10 mouse cellular contexts compared by ENCODE assay signal in genomic region chr9:121312237-121312891, GRCm38 (mm10). TPM values are rescaled to one million over a fixed set of nuclear protein-coding genes. Genes with fewer than 3 reads are reported as not detected.
A peak's percentile ranks its signal among the peaks of the same experiment; 100 is the strongest.
DNase-seq lines count a peak whose midpoint lies in the region; ATAC-seq and TF ChIP-seq lines count a peak whose summit lies in the region.
"Had no signal": no experiment of that assay in that cellular context is flagged by ENCODE, and none has a peak within 500 bp of the region (broad histone marks: within the 10 kb centered on the region; RNA-seq: fewer than 3 reads in every experiment).

No protein-coding gene starts in this region.

- no peak overlapping the region for H3K4me3 ChIP-seq in lung, embryonic 14.5 days (ENCODE audit: low read depth, low read length)
- H3K4me3 ChIP-seq in lung, postnatal 0 days (ENCODE audit: low read depth, low read length): no peak overlapping the region
- 0 out of 2 replicates have a peak overlapping the region, but pooled peaks have one; percentile 50 for H3K4me3 ChIP-seq in hindbrain, embryonic 10.5 days
- H3K4me3 ChIP-seq in limb, embryonic 10.5 days: no peak overlapping the region
- no peak overlapping the region for H3K4me3 ChIP-seq in small intestine, adult 2 months (ENCODE audit: low read depth, low read length)

- TF ChIP-seq POLR2A in small intestine, adult 2 months (IDR thresholded peaks at IDR 0.05; ENCODE audit: low read depth, low read length): no peak

- no peak overlapping the region for H3K9ac ChIP-seq in lung, embryonic 14.5 days
- no peak overlapping the region for H3K9ac ChIP-seq in lung, postnatal 0 days (replicated peaks; ENCODE audit: low read depth)

- 51% methylated on average over 10 of the region's 10 CpGs for WGBS in lung, embryonic 14.5 days
- 52% methylated on average over 10 of the region's 10 CpGs for WGBS in lung, postnatal 0 days
- 52% methylated on average over 10 of the region's 10 CpGs for WGBS in hindbrain, embryonic 10.5 days
- 64% methylated on average over 10 of the region's 10 CpGs for WGBS in limb, embryonic 10.5 days
- WGBS in small intestine, adult 2 months: 34% methylated on average over 10 of the region's 10 CpGs

- no peak overlapping the region for H3K27ac ChIP-seq in lung, embryonic 14.5 days (ENCODE audit: low read depth)
- H3K27ac ChIP-seq in lung, postnatal 0 days (ENCODE audit: low read length): no peak overlapping the region
- H3K27ac ChIP-seq in hindbrain, embryonic 10.5 days: peak overlapping the region; percentile 94
- H3K27ac ChIP-seq in limb, embryonic 10.5 days: peak overlapping the region; percentile 90
- peak overlapping the region; percentile 74 for H3K27ac ChIP-seq in small intestine, adult 2 months (ENCODE audit: insufficient read depth, low read depth, low read length)

- H3K4me1 ChIP-seq in lung, embryonic 14.5 days (ENCODE audit: insufficient read depth): peaks cover 17% of the 10 kb centered on the region
- peaks cover 22% of the 10 kb centered on the region for H3K4me1 ChIP-seq in lung, postnatal 0 days (ENCODE audit: insufficient read depth, low read depth, low read length)
- H3K4me1 ChIP-seq in hindbrain, embryonic 10.5 days (replicated peaks): peaks cover 91% of the 10 kb centered on the region
- H3K4me1 ChIP-seq in limb, embryonic 10.5 days: peaks cover 63% of the 10 kb centered on the region
- peaks cover 43% of the 10 kb centered on the region for H3K4me1 ChIP-seq in small intestine, adult 2 months (ENCODE audit: control insufficient read depth, insufficient read depth, insufficient read length, low read length)

- no peaks in the 10 kb centered on the region for H3K9me3 ChIP-seq in lung, embryonic 14.5 days (ENCODE audit: low read depth, low read length)
- H3K9me3 ChIP-seq in lung, postnatal 0 days (ENCODE audit: low read length): no peaks in the 10 kb centered on the region
- H3K9me3 ChIP-seq in hindbrain, embryonic 10.5 days: no peaks in the 10 kb centered on the region
- H3K9me3 ChIP-seq in limb, embryonic 10.5 days (replicated peaks): no peaks in the 10 kb centered on the region

- no peaks in the 10 kb centered on the region for H3K27me3 ChIP-seq in lung, embryonic 14.5 days (ENCODE audit: insufficient read depth, low read length)
- H3K27me3 ChIP-seq in lung, postnatal 0 days (replicated peaks; ENCODE audit: insufficient read depth, low read length): no peaks in the 10 kb centered on the region
- no peaks in the 10 kb centered on the region for H3K27me3 ChIP-seq in hindbrain, embryonic 10.5 days (ENCODE audit: insufficient read depth, poor library complexity, severe bottlenecking)
- no peaks in the 10 kb centered on the region for H3K27me3 ChIP-seq in limb, embryonic 10.5 days (ENCODE audit: low read depth, poor library complexity, severe bottlenecking)
- no peaks in the 10 kb centered on the region for H3K27me3 ChIP-seq in small intestine, adult 2 months (ENCODE audit: control insufficient read depth, insufficient read depth, low read length)

- no peak for ATAC-seq in lung, embryonic 14.5 days (ENCODE audit: insufficient read depth)
- no peak for ATAC-seq in lung, postnatal 0 days

- H3K4me2 ChIP-seq in lung, embryonic 14.5 days: no peak overlapping the region
- no peak overlapping the region for H3K4me2 ChIP-seq in lung, postnatal 0 days (replicated peaks; ENCODE audit: low read depth, low read length)

- no peak for TF ChIP-seq CTCF in lung, embryonic 14.5 days (IDR thresholded peaks at IDR 0.05; ENCODE audit: low read depth)
- TF ChIP-seq CTCF in lung, postnatal 0 days (IDR thresholded peaks at IDR 0.05): no peak
- no peak for TF ChIP-seq CTCF in small intestine, adult 2 months (IDR thresholded peaks at IDR 0.05; ENCODE audit: extremely low read depth, insufficient read length, insufficient replicate concordance, low read depth, low read length)

- H3K36me3 ChIP-seq in lung, embryonic 14.5 days (ENCODE audit: insufficient read depth): no peaks in the 10 kb centered on the region
- H3K36me3 ChIP-seq in lung, postnatal 0 days (ENCODE audit: insufficient read depth, low read length): no peaks in the 10 kb centered on the region; the same call in 1 of the 2 replicates
- peaks cover 13% of the 10 kb centered on the region for H3K36me3 ChIP-seq in hindbrain, embryonic 10.5 days
- no peaks in the 10 kb centered on the region for H3K36me3 ChIP-seq in limb, embryonic 10.5 days
- H3K36me3 ChIP-seq in small intestine, adult 2 months (ENCODE audit: control insufficient read depth, insufficient read depth, low read length): no peaks in the 10 kb centered on the region

- intact Hi-C loops in left cerebral cortex, postnatal 25 days (cut with DNase I): no loop called here

- DNase-seq in lung, embryonic 14.5 days: peak; percentile 52
- no peak for DNase-seq in lung, postnatal 0 days (ENCODE audit: low spot score)
- DNase-seq in hindbrain, embryonic 10.5 days (ENCODE audit: low spot score): peak; percentile 51
- DNase-seq in limb, embryonic 10.5 days (ENCODE audit: low spot score): peak; percentile 53
- no peak for DNase-seq in left cerebral cortex, postnatal 25 days (ENCODE audit: low spot score in 2 of 2)
- DNase-seq in right cerebral cortex, adult 18-20 months: no peak
- DNase-seq in right cerebral cortex, postnatal 4 days: no peak
- DNase-seq: gastrocnemius, postnatal 25 days; left cerebral cortex, postnatal 4 days had no signal

- TF ChIP-seq EP300 in lung, postnatal 0 days (IDR thresholded peaks at IDR 0.05): no peak

RNA-seq across cellular contexts. Expression of gene Trak1, which starts 15.1 kb away (rescaled TPM):
- polyA plus RNA-seq in lung, embryonic 14.5 days (2014; fragmentation: Nextera tagmentation; extraction: Ambion mirVana): 20.8 and 20.9 TPM in 2 replicates
- polyA plus RNA-seq in lung, postnatal 0 days (2015; fragmentation: Nextera tagmentation; extraction: Ambion mirVana): 27.1 and 28.6 TPM in 2 replicates
- 24.1 and 33.1 TPM in 2 replicates for polyA plus RNA-seq in hindbrain, embryonic 10.5 days (2016; fragmentation: Nextera tagmentation; extraction: Ambion mirVana)
- 9.6 and 12.2 TPM in 2 replicates for polyA plus RNA-seq in limb, embryonic 10.5 days (2016; fragmentation: Nextera tagmentation; extraction: Ambion mirVana)
- polyA plus RNA-seq in small intestine, adult 2 months (2012; rRNA removed): 55.4 and 99.8 TPM in 2 replicates
- total RNA-seq in left cerebral cortex, postnatal 25 days (2021): 100 to 1,000 TPM; 240 to 249 TPM

RNA-seq across cellular contexts. Expression of gene Ulk4, which starts 35.4 kb away (rescaled TPM):
- polyA plus RNA-seq in lung, embryonic 14.5 days (2014; fragmentation: Nextera tagmentation; extraction: Ambion mirVana): 123 and 125 TPM in 2 replicates
- 117 and 122 TPM in 2 replicates for polyA plus RNA-seq in lung, postnatal 0 days (2015; fragmentation: Nextera tagmentation; extraction: Ambion mirVana)
- polyA plus RNA-seq in hindbrain, embryonic 10.5 days (2016; fragmentation: Nextera tagmentation; extraction: Ambion mirVana): 123 and 131 TPM in 2 replicates
- 119 and 140 TPM in 2 replicates for polyA plus RNA-seq in limb, embryonic 10.5 days (2016; fragmentation: Nextera tagmentation; extraction: Ambion mirVana)
- polyA plus RNA-seq in small intestine, adult 2 months (2012; rRNA removed): 0.51 and 0.65 TPM in 2 replicates
- total RNA-seq in left cerebral cortex, postnatal 25 days (2021): 1 to 10 TPM; 7.4 to 9.1 TPM

Comparison
In these comparisons a context has a peak if more than half of its experiments do, and no peak if none do; other contexts are left out.
1. DNase-seq: peak in lung, embryonic 14.5 days (single experiment), hindbrain, embryonic 10.5 days (single experiment) and limb, embryonic 10.5 days (single experiment); none in lung, postnatal 0 days (single experiment), left cerebral cortex, postnatal 25 days (0 of 2), right cerebral cortex, adult 18-20 months (single experiment) and right cerebral cortex, postnatal 4 days (single experiment).
2. H3K27ac ChIP-seq: peak in hindbrain, embryonic 10.5 days (single experiment), limb, embryonic 10.5 days (single experiment) and small intestine, adult 2 months (single experiment); none in lung, embryonic 14.5 days (single experiment) and lung, postnatal 0 days (single experiment).
3. RNA of gene Ulk4, which starts 35.4 kb away (polyA plus RNA-seq): 119 to 140 TPM in limb, embryonic 10.5 days, 123 to 125 TPM in lung, embryonic 14.5 days, 123 to 131 TPM in hindbrain, embryonic 10.5 days and 117 to 122 TPM in lung, postnatal 0 days; 0.51 to 0.65 TPM in small intestine, adult 2 months; every median in the first group is over 10 times any median in the second.